Mouse (Mus musculus) brown adipose tissue, adult 24 weeks (tissue): ENCODE results near the gene Cdpf1. TPM values are rescaled to one million over a fixed set of nuclear protein-coding genes. Genes with fewer than 3 reads are reported as not detected.

ENCODE experiments used
- H3K27ac ChIP-seq: fragments of 200-500 bp; replicated peaks from 2 replicates; pipeline ENCODE4 v1.5.1; 2012; ENCODE audit warnings: low read depth, mild to moderate bottlenecking, low read length
- H3K4me1 ChIP-seq: fragments of 200-500 bp; 2 replicates; pipeline ENCODE4 v1.6.1; 2012; ENCODE audit warnings: low read length, mixed read lengths; ENCODE audit not compliant: control insufficient read depth, insufficient read depth, insufficient read length
- H3K4me3 ChIP-seq: fragments of 200-500 bp; 2 replicates; pipeline ENCODE4 v1.5.1; 2012; ENCODE audit warnings: low read depth, mild to moderate bottlenecking, low read length, moderate library complexity; ENCODE audit not compliant: insufficient read depth
- polyA plus RNA-seq: library from polyadenylated mRNA; stranded (reverse); fragments of >200 nt; gene quantifications from 2 replicates; pipeline ENCODE4 v1.2.4, GENCODE M21; 2012; ENCODE audit not compliant: missing spikeins, insufficient read depth, insufficient read length

The Cdpf1 gene
- polyA plus RNA-seq, 1 experiment: 29.8 TPM

DNA sequence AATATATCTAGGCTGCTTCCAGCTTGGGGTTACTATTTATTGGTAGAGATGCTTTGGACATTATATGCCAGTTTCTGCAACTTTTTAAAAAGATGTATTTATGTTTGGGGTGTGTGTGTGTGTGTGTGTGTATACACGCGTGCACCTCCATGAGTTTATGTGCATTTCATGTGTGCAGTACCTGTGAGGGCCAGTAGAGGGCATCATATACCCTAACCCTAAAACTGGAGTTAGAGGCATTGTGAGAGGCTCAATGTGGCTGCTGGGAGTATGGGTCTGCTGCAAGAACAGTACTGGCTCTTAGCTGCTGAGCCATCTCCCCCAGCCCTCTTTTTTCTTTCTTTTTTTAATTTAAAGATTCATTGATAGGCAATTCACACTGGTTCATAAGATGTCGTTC is 53.7 kb downstream of the Cdpf1 start:
- H3K4me1 ChIP-seq: no peaks in the 10 kb centered on the region
- no peak overlapping the region for H3K27ac ChIP-seq

More for the DNA sequence above, 53.7 kb downstream of the Cdpf1 start:
- no peak overlapping the region for H3K4me3 ChIP-seq

Other genes starting within 250 kb of the Cdpf1 start
- not detected in 2 replicates for gene Wnt7b, start 229.2 kb downstream of the Cdpf1 start, polyA plus RNA-seq
- gene Ppara, start 76.7 kb downstream of the Cdpf1 start, polyA plus RNA-seq: 53.5 and 108 TPM in 2 replicates
- 0.28 TPM in 1 of 2 replicates, not detected in the other for gene Pkdrej, start 10.0 kb upstream of the Cdpf1 start, polyA plus RNA-seq
- 24.6 and 30.6 TPM in 2 replicates for gene Ttc38, start 20.6 kb upstream of the Cdpf1 start, polyA plus RNA-seq
- gene Gtse1, start 48.0 kb upstream of the Cdpf1 start, polyA plus RNA-seq: not detected in 2 replicates
- 18.3 and 32.4 TPM in 2 replicates for gene Trmu, start 67.6 kb upstream of the Cdpf1 start, polyA plus RNA-seq
- gene Celsr1, start 222.1 kb upstream of the Cdpf1 start, polyA plus RNA-seq: 0.20 TPM in 1 of 2 replicates, not detected in the other
- 12.1 and 13.5 TPM in 2 replicates for gene Gramd4, start 246.0 kb upstream of the Cdpf1 start, polyA plus RNA-seq